Mouse (Mus musculus): ENCODE results near the gene Rabgap1.

DNA sequence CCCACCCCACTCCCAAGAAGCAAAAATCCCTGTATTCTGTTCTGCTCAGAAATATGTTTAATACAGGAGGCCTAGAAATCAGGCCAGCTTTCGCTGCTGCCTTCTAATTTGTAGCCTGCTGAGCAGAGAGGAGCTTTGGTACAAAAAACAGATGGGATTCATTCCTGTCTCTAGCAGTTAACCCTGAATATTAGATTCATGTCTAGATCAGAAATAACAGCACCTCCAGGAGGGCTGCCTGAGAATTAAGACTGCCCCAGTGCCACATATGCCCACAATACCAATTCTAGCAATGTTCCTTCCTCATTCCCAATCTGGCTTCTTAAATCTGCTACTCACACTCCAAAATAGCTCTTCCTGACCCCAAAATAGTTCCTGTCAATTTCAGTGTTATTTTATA, 133.6 kb downstream of the Rabgap1 start:
- TF ChIP-seq CTCF (IDR thresholded peaks at IDR 0.05) (no peak), POLR2A (IDR thresholded peaks at IDR 0.05; ENCODE audit: insufficient read depth, low read depth, low read length) (no peak)
